Mouse (Mus musculus) lung, adult 2 months (tissue): Measurements from ENCODE around the gene Fam78a.

Source experiments
- CTCF ChIP-seq: fragments of 200-500 bp; IDR thresholded peaks from 2 replicates; pipeline ENCODE4 v1.5.1; 2011; ENCODE audit warnings: mild to moderate bottlenecking, low read length, control low read depth; ENCODE audit not compliant: insufficient read depth
- POLR2A ChIP-seq: fragments of 200-500 bp; IDR thresholded peaks from 2 replicates; pipeline ENCODE4 v1.6.1; 2011; ENCODE audit warnings: low read depth, mild to moderate bottlenecking, control low read depth, low read length, borderline replicate concordance; ENCODE audit errors: extremely low read depth

DNA sequence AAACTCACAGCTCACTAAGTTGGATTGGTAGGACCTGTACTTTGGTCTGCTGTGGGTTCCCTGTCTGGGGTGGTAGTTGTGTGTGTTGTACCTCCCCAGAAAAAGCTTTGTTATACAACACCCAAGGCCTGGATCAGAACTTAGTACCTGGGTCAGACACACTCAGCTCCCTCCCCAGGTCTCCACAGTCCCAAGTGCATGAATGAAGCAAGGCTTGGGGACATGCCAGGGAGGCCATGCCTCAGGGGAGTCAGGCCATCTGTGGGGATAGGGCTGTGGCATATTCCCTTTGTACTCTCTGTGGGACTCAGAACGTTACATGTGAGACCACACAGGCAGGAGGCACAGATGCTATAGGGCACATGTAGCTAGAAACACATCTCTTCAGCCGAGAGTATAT is 5.5 kb upstream of the Fam78a start:
- TF ChIP-seq CTCF (no peak), POLR2A (no peak)
